Mouse (Mus musculus): ENCODE measurements at regions not wholly inside any gene's neighbourhood (a gene's known extent, or its start where the extent isn't known, plus 50 kb on each side); places are given as distances from the start of the nearest gene placed in this dataset.

DNA sequence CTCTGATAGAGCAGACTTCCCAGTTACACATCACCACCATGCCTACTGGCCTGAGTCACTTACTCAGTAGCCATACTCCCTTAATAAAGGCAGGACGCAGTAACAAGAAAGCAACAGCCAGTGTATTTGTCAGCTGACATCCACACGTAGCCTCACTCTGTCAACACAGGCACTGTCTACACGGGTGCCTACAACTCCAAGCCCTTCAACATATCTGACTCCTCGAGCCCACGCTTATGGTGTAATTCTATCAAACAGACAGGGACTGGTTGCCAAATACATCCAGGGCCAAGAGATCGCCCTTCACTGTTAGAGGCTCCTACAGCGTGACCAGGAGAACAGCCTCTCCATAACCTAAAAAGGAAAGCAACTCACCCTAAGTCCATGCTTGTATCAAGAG lies 188.1 kb upstream of the Spred2 start:
- in situ Hi-C loops (cut with MboI; ENCODE audit: unreplicated experiment in 2 of 2), result no loop called here

DNA sequence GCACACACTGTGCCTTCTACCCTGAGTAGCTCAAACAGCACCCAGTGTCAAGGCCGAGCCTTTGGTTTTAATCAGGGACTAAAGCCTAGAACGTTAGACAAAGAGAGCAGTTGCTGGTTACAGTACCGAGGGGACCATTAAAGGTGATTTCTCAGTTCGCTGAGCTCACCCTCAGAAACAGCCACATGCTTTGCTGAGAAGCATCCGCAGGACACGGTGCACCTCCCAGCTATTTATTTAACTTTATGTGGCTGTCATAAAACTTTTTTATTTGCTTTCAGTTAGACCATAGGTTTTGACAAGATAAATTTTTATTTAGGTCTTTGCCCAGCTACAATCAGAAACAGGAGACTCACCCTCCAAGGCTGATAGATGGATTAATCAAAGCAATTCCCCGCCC lies 187.2 kb upstream of the Spred2 start:
- in situ Hi-C loops (cut with MboI; ENCODE audit: unreplicated experiment in 2 of 2), result no loop called here

DNA sequence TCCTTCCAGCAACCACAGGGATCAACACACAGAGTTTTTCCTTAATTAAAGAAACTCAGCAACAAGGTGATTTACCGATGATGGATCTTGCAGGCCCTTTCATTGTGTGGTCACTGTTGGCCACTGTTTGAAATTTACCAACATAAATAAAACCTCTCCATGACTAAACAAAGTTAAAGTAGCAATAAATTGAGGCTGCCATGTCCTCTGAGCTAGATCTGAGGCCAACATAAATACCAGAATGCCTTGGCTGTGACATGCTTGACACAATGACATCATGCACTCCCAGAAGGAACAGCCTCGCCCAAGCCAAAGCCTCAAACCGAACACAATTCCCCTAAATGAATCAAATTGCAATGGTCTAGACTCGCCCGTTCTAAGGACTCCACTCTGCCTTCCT lies 186.8 kb upstream of the Spred2 start:
- in situ Hi-C loops (cut with MboI; ENCODE audit: unreplicated experiment in 2 of 2), result no loop called here

DNA sequence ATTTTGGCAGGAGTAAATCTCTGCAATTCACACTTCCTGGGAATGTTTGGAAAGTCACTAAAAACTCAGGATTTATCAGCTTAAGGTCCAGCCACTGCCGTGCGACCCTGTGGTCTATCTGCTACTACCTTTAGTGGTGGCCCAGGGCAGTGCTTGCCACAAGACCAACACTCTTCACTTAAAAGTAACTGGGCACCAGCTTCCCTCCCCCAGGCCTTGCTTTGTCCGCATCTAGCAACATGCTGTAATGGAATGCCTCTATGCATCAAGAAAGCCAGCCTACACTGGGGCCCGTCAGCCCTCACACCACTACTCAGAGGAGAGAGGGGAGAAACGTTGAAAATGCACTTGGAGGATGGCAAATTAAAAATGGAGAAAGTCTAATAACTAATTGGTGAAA lies 186.4 kb upstream of the Spred2 start:
- in situ Hi-C loops (cut with MboI; ENCODE audit: unreplicated experiment in 2 of 2), result no loop called here

DNA sequence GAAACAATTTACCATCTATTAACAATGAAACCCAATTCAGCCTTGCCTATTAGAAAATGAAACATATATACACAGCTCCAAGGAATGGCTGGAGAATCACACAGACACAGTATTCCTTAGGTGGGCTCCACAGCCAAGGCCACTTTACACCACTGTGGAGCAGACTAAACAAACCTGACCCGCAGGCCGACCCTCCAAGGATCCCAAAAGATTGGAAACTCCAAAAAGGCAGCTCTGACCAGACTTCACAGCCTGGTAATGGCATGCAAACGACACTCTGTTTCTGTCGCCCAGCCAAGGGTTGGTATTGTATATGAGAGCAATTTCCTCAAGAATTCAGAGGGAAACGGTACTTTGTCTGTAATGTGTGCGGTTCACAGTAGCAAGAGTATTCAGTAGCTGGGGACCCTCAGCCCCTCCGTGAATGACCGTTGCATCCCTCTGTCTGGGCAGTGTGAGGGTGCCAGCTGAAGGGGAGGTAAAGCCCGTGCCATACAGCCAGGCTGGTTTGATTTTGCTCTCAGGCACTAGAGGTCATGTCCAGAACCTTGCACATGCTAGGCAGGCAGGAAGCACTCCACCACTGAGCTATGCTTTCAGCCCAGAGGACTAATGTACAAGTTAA lies 184.5 kb upstream of the Spred2 start:
- in situ Hi-C loops (cut with MboI; ENCODE audit: unreplicated experiment in 2 of 2), result no loop called here

DNA sequence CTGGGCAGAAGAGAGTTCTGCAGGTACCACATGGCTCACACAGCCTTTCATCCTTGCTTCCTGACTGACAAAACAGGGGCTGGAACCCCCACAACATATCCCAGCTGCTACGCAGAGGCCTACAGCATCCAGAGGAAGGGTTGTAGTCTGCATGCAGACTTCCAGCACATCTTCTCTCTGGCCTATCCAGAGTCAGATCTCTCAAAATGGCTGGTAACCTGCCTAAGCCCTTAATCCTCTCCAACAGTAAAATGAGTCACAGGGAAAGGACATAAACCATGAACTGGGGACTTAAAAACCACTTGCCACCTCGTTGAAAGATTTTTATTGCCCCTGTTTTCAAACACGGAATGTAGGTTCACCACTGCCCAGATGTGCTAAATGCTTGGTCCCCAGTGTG lies 183.6 kb upstream of the Spred2 start:
- in situ Hi-C loops (cut with MboI; ENCODE audit: unreplicated experiment in 2 of 2), result no loop called here

DNA sequence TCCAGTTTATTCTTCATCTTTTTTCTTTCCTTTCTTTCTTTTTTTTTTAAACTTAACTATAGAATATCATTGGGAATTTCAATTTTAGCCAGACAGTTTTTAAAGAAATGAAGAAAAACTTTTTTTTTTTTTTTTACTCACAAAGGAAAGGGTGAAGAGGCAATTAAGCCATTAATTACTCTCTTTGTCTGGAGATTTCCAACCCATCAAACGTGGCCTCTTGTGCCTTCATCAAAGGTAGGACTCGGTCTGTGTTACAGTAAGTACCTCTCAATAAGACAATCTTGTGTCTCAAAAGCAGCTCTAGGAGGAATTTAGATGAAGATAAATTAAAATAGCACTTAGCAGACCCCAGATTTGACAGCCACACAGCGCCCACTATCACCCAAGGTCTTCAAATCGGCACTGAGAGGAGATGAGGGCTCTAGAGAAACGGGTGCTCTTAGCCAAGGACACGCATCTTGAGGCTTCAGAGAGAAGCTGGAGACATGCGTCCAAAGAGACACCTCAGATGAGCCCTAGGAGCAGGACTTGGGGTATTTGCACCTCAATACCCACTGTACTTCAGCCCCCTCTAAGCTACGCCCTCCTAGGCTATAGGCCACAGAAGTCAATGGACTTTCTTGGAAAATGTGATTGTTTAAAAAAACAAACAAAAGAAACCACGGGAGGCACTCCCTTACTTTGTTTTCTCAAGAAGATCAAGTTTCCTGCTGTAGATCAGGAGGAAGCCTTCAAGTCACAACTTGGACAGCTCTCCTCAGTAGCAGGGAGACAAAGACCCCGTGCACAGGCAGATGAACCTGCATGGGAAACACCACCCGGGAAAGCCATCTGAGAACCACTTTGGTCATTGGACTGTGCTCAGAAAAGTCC lies 176.8 kb upstream of the Spred2 start:
- in situ Hi-C loops (cut with MboI; ENCODE audit: unreplicated experiment in 2 of 2), result no loop called here

DNA sequence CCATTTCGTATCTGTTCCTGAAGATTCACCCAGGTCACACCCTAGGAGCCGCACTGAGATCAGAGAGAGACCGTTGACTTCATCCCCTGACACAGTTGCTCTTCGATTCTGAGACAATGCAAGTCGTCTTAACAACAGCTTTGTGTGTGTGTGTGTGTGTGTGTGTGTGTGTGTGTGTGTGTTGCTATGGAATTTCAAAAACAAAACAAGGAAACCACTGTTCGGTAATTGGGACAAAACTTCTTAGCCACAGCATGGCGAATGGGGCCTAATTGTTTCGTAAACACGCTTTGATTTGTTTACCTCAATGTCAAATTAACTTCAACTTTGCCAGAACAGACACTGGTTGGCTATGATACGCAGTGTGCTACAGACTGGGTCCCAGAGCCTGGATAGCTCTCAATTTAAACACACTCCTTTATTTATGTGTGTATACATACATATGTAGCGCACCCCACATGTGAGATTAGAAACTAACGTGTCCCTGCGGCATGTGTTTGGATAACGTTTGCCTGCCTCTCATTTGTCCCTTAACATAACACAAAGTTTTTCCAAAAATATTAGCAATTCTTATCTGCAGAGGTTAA lies 176.1 kb upstream of the Spred2 start:
- in situ Hi-C loops (cut with MboI; ENCODE audit: unreplicated experiment in 2 of 2), result no loop called here

DNA sequence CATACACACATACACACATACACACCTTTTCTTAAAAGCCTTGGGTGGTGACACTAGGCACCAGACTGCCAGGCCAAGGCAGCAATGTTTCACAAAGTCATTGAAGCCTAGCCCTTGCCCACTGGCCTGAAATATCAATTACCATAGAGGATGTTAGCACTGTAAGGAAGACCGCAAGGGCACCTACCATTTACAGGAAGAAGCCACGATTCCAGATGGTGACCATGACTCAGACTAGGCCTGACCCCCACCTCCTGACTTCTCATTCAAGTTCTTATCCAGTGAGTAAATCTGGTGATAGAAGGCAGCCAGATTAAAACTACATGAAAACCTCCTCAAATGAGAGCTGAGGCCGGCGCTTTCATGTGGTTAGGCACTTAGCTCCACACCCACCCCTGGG lies 165.3 kb upstream of the Spred2 start:
- in situ Hi-C loops (cut with MboI; ENCODE audit: unreplicated experiment in 2 of 2), result loop anchor here (10.0 to 25.0 kb wide), 2 partner anchors 1897 to 1904 kb away; no protein-coding TSS in a partner anchor

DNA sequence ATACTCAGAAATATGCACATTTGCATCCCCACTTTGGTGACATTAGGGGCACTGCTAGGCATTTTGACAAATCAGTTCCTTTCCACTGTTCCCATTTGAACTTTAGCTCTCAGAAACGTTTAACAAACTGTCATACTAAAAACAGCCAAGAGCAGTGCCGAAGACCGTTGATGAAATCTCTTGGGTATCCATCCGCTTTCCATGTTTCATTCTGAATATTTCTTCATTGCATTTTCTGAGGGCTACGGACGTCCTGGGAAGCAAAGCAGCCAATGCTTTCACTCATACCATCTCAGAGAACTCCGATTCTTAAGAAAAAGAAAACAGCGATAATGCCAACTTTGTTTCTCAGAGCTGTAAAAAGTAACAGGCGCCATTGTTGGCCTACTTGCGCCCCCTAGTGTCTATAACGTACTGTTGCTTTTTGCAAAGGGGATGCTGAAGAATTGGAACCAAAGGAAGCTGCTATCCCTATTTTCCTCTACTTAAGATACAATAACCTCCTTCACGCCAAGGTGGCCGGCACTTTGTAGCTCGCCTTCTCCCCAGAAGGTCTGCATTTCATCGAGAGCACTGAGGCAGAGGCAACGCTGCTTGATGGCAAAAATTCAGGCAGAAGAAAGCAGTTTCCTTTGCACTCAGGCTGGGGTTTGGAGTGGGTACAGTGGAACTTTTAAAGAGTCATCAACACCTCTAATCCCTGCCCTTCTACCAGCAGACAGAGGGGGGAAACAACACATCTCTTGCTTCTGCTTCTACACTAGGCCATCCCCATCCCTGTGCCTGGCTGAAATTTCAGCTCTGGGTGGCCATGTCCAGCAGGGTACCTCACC lies 163.1 kb upstream of the Spred2 start:
- in situ Hi-C loops (cut with MboI; ENCODE audit: unreplicated experiment in 2 of 2), result loop anchor here in 1 of 2 experiments (25.0 kb wide), 1 partner anchor 1899 kb away; no protein-coding TSS in a partner anchor

DNA sequence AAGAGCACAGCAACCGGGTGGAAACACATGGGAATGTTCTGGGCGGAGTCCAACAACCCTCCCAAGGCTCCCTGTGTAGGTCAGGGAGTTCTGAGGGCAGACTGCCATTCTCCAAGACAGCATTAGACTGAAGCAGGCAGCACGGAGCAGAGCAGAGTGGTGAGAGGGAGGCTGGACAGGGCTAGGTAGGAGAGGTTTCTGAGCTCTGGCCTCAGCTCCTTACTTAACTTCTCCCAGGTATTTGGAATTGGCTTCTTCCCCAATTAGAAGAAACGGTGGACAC lies 162.5 kb upstream of the Spred2 start:
- in situ Hi-C loops (cut with MboI; ENCODE audit: unreplicated experiment in 2 of 2), result loop anchor here in 1 of 2 experiments (25.0 kb wide), 1 partner anchor 1899 kb away; no protein-coding TSS in a partner anchor

DNA sequence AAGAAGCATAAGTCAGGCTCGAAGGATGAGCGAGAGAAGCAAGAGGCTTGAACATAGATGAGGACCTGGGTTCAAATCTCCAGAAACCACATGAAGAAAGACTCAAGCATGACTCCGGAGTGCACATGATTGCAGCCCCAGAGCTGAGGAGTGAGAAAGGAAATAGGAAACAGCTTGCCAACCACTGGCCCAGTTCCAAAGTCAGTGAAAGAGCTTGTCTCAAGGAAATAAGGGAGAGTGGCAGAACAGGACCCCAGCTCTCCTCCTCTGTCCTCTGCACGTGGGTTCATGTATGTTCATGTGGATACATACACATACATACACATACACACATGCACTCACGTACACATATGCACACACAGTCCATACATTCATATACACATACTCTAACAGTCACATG lies 156.9 kb upstream of the Spred2 start:
- in situ Hi-C loops (cut with MboI; ENCODE audit: unreplicated experiment in 2 of 2), result loop anchor here in 1 of 2 experiments (25.0 kb wide), 1 partner anchor 1905 kb away; no protein-coding TSS in a partner anchor

DNA sequence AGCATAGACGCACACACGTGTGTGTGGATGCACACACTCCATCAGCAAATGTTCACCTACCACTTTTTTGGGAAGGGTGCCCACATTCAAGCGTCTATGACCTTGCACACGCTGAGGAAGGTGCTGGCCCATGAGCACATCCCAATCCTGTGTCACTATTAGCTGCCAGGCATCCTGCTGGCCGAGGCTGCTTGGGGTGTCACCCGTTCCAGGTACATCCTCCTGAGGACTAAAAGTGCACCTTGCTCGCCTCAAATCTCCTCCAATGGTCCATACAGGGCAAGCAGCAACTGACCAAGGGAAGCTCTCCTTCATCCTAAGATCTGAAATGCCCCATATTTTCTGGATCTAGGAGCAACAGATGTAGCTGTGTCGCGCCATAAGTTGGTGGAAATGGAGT lies 156.3 kb upstream of the Spred2 start:
- in situ Hi-C loops (cut with MboI; ENCODE audit: unreplicated experiment in 2 of 2), result loop anchor here in 1 of 2 experiments (25.0 kb wide), 1 partner anchor 1906 kb away; no protein-coding TSS in a partner anchor

DNA sequence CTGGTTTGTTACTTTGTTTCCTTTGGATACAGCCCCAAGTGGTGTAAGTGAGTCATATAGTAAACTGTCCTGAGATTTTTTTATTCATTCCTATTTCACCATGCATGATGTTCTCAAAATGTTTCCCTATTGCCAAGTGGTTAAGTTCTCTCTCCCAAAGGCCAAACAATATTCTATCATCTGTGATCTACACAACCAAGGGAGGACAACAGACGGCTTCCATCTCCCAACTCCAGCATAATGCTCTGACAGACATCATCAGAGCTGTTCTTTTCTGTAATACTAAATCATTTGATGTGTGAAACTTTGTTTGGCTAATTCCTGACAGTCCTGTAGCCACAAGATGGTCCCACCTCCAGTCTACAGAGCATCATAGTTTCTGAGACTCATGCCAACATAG lies 155.2 kb upstream of the Spred2 start:
- in situ Hi-C loops (cut with MboI; ENCODE audit: unreplicated experiment in 2 of 2), result loop anchor here in 1 of 2 experiments (25.0 kb wide), 1 partner anchor 1907 kb away; no protein-coding TSS in a partner anchor

DNA sequence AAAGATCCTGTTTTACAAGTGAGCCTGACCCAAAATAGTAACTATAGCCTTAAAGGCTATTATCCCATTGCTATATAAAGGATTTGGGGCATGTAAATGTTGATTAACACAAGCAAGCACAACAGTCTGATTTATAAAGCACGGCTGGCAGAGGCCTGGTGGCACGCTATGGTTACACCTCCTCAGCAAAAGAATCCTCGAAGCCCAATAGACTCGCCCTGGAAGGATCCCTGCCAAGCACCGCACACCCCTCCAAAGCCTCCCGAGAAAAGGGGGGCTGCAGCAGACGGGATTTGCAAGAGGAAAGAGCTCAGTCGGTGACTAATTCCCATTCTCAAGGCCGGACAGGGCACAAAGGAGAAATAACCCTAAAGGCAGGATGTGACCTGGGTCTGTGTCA lies 150.2 kb upstream of the Spred2 start:
- in situ Hi-C loops (cut with MboI; ENCODE audit: unreplicated experiment in 2 of 2), result loop anchor here in 1 of 2 experiments (25.0 kb wide), 1 partner anchor 1912 kb away; no protein-coding TSS in a partner anchor

DNA sequence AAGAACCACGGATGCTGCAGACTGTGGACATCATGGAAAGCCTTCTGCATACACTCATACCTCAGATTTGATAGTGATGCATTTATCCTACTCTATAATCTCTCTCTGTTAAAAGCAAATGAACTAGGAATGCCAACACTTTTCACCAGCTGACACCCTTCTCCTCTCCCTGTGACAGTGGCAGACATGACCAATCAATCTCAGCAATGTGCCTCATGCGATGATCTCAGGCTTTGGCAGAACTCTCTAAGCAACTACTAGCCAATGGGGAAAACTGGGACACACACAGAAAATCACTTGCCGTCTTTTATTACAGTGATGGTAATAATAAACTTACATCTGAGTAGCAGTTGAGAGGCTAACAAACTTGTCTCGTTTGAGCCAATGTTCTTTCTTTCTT lies 148.4 kb upstream of the Spred2 start:
- in situ Hi-C loops (cut with MboI; ENCODE audit: unreplicated experiment in 2 of 2), result no loop called here

DNA sequence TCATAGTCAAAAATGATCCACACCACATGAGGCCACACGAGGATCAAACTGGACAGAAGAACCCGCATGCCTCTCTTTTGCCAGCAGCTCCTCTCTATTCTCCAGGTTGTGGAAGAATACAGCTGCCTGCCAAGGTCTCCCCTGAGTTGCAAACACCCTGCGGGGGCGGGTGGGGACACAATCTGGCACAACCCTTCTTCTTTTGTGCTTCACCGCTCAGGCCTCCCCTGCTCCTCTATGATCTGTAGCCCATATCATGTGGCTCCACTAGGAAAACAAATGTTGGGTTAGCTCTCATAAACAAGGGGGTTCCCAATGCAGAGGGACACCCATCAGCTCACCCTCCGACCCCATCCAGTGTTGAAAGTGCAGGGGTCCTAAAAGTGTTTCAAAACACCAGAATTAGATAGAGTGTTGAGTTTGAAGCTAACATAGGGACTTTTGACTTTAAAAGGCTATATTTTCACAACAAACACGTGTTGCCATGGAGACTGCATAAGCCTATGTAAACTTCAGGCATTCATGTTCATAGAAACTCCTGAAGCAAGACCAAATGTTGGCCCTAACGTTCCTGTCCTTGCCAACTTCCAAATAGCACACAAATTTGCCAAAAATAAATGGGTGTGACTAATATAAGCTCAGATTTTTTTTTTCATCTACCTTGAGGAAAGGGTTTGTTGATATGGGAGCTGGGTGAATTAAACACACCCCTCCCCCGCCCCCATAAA lies 147.5 kb upstream of the Spred2 start:
- in situ Hi-C loops (cut with MboI; ENCODE audit: unreplicated experiment in 2 of 2), result no loop called here

DNA sequence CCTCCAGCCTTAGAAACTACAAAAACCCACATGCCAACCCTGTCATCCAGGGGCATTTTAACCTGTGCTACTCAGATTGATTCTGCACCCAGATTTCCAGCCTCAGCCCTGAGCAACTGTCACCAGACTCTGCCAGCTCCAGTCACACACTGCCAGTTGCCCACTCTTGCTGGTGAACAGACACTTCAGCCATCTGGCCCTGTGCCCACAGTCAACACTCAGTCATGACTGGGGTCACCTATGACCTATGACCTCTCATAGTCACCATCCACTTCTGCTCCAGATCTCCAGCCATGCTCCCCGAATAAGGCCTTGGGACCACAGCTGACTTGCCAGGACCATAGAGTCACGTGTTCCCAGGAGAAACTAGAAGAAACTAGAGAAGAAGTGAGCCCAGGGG lies 146.0 kb upstream of the Spred2 start:
- in situ Hi-C loops (cut with MboI; ENCODE audit: unreplicated experiment in 2 of 2), result no loop called here

DNA sequence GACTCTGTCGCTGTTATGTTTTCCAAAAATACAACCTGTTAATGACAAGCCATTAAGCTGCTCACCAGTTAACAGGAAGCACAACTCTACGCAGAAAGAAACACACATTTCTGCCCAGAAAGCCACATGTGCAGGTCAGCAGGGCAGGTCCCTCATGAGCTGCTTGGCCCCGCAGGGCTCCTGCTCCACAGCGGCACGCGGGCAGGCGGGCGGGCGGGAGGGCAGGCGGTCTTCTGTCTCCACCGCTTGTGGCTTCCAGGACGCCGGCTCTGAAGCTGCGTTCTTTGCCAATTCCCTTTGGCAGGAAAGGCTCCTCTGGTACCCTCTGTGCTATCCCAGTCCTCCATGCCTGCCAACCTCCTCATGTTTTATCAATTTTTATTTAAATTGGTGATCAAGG lies 139.1 kb upstream of the Spred2 start:
- in situ Hi-C loops (cut with MboI; ENCODE audit: unreplicated experiment in 2 of 2), result no loop called here

Measured in v-Abl transformed pro-B cells (cell line).